Mouse (Mus musculus): ENCODE measurements at regions not wholly inside any gene's neighbourhood (a gene's known extent, or its start where the extent isn't known, plus 50 kb on each side); places are given as distances from the start of the nearest gene placed in this dataset.

- 23% methylated on average over 2 of the region's 2 CpGs for WGBS
- H3K4me2 ChIP-seq = no peak overlapping the region
- no peaks in the 10 kb centered on the region for H3K4me1 ChIP-seq
- no peaks in the 10 kb centered on the region for H3K9me3 ChIP-seq
- peak; percentile 90 for ATAC-seq (replicated peaks)
- H3K27me3 ChIP-seq (replicated peaks) = no peaks in the 10 kb centered on the region
- no peak overlapping the region for H3K4me3 ChIP-seq
- H3K36me3 ChIP-seq (replicated peaks) = no peaks in the 10 kb centered on the region
- no peak overlapping the region for H3K9ac ChIP-seq
- no peak overlapping the region for H3K27ac ChIP-seq
Observed at GRCm38 (mm10) chr13:105377038-105377437, 66.4 kb upstream of the Htr1a start.

- H3K9me3 ChIP-seq = no peaks in the 10 kb centered on the region
- H3K4me1 ChIP-seq = no peaks in the 10 kb centered on the region
- H3K9ac ChIP-seq = no peak overlapping the region
- no peak overlapping the region for H3K4me2 ChIP-seq
- 82% methylated on average over 9 of the region's 9 CpGs for WGBS
- no peak overlapping the region for H3K27ac ChIP-seq
- ATAC-seq (replicated peaks) = peak; percentile 57; the same call in 1 of the 2 replicates
- H3K36me3 ChIP-seq (replicated peaks) = no peaks in the 10 kb centered on the region
- no peak overlapping the region for H3K4me3 ChIP-seq
- no peaks in the 10 kb centered on the region for H3K27me3 ChIP-seq (replicated peaks)
Observed at GRCm38 (mm10) chr13:105378587-105378986, 64.9 kb upstream of the Htr1a start.

- Histone ChIP-seq H3K36me3 (replicated peaks) (no peaks in the 10 kb centered on the region), H3K4me2 (no peak overlapping the region), H3K4me3 (no peak overlapping the region), H3K4me1 (no peaks in the 10 kb centered on the region), H3K9ac (no peak overlapping the region), H3K9me3 (no peaks in the 10 kb centered on the region), H3K27ac (no peak overlapping the region), H3K27me3 (replicated peaks) (no peaks in the 10 kb centered on the region)
- ATAC-seq (replicated peaks) = no peak
- WGBS = 45% methylated on average over 4 of the region's 4 CpGs
Observed at GRCm38 (mm10) chr13:105387016-105387772, 56.2 kb upstream of the Htr1a start.

All from midbrain, embryonic 15.5 days (tissue).